Mouse (Mus musculus) right cerebral cortex, adult 18-20 months (tissue): Measurements from ENCODE around the gene Ankrd36.
"Not testable (repeated sequence)": the region's sequence is repeated elsewhere in the genome, so short reads cannot be mapped to it uniquely, and the experiment has no call there.

Experiments
- DNase-seq: peaks from one replicate; pipeline ENCODE4 v3.0.0; 2022; ENCODE audit warnings: mixed read lengths

Ankrd36 gene

GRCm38 (mm10) chr11:5569474-5569873, at the start of gene Ankrd36:
Ankrd36 (plus strand) TSS chr11:5569684.
- DNase-seq = no peak

GRCm38 (mm10) chr11:5520412-5521265, 48.8 kb upstream of the Ankrd36 start, which contains the start of gene Xbp1:
Xbp1 (plus strand) TSS chr11:5520659.
- peak; percentile 98 for DNase-seq

GRCm38 (mm10) chr11:5521266-5521515, 48.3 kb upstream of the Ankrd36 start:
- DNase-seq = no peak

- DNase-seq = peak; percentile 83
Observed at GRCm38 (mm10) chr11:5521516-5522291, 47.8 kb upstream of the Ankrd36 start.

GRCm38 (mm10) chr11:5522798-5523415, 46.6 kb upstream of the Ankrd36 start:
- DNase-seq = no peak

GRCm38 (mm10) chr11:5525418-5525817, 44.1 kb upstream of the Ankrd36 start:
- no peak for DNase-seq

- no peak for DNase-seq
Observed at GRCm38 (mm10) chr11:5526573-5527439, 42.7 kb upstream of the Ankrd36 start.

- DNase-seq = no peak
Observed at GRCm38 (mm10) chr11:5527865-5528523, 41.5 kb upstream of the Ankrd36 start.

- no peak for DNase-seq
Observed at GRCm38 (mm10) chr11:5528841-5529240, 40.6 kb upstream of the Ankrd36 start.

- no peak for DNase-seq
Observed at GRCm38 (mm10) chr11:5530172-5530571, 39.3 kb upstream of the Ankrd36 start.

GRCm38 (mm10) chr11:5530717-5531116, 38.8 kb upstream of the Ankrd36 start:
- DNase-seq = no peak

GRCm38 (mm10) chr11:5533108-5533507, 36.4 kb upstream of the Ankrd36 start:
- no peak for DNase-seq

GRCm38 (mm10) chr11:5537454-5537853, 32.0 kb upstream of the Ankrd36 start:
- DNase-seq = not testable (repeated sequence)

GRCm38 (mm10) chr11:5540331-5540730, 29.2 kb upstream of the Ankrd36 start:
- DNase-seq = no peak

GRCm38 (mm10) chr11:5541230-5541798, 28.2 kb upstream of the Ankrd36 start:
- DNase-seq = no peak

GRCm38 (mm10) chr11:5541799-5542481, 27.5 kb upstream of the Ankrd36 start, which contains the start of gene Ccdc117:
Ccdc117 (minus strand) TSS chr11:5542187.
- peak; percentile 93 for DNase-seq

GRCm38 (mm10) chr11:5542482-5543185, 26.9 kb upstream of the Ankrd36 start:
- no peak for DNase-seq

- DNase-seq = no peak
Observed at GRCm38 (mm10) chr11:5543281-5543680, 26.2 kb upstream of the Ankrd36 start.

- not testable (repeated sequence) for DNase-seq
Observed at GRCm38 (mm10) chr11:5544709-5545108, 24.8 kb upstream of the Ankrd36 start.

GRCm38 (mm10) chr11:5545457-5545856, 24.0 kb upstream of the Ankrd36 start:
- DNase-seq = no peak
